In genomic region chr12:41494620-41495019, GRCm38 (mm10) we compare ENCODE assay signal across 10 mouse cellular contexts. TPM values are rescaled to one million over a fixed set of nuclear protein-coding genes. Genes with fewer than 3 reads are reported as not detected.
DNase-seq lines count a peak whose midpoint lies in the region; ATAC-seq and TF ChIP-seq lines count a peak whose summit lies in the region.
"Had no signal": no experiment of that assay in that cellular context is flagged by ENCODE, and none has a peak within 500 bp of the region (broad histone marks: within the 10 kb centered on the region; RNA-seq: fewer than 3 reads in every experiment).

No protein-coding gene starts in this region.

- TF ChIP-seq POLR2A in lung, adult 2 months (IDR thresholded peaks at IDR 0.05; ENCODE audit: borderline replicate concordance, extremely low read depth, low read depth, low read length), result no peak

- ATAC-seq in activated CD4-positive, CD25-positive, alpha-beta regulatory T cell, adult 4 months, result peak; percentile 63

- intact Hi-C loops in heart, postnatal 25 days (cut with DNase I), result no loop called here
- intact Hi-C loops in heart, postnatal 36 days (cut with DNase I), result no loop called here

- DNase-seq in heart, postnatal 4 days, result peak; percentile 15
- DNase-seq in heart, postnatal 25 days (ENCODE audit: low spot score), result no peak
- DNase-seq in CD4-positive helper T cell, adult 2 months (ENCODE audit: low read depth, low spot score), result peak; percentile 19
- no peak for DNase-seq in lung, adult 2 months
- DNase-seq in ovary, postnatal 36 days (ENCODE audit: low spot score), result no peak
- DNase-seq in cerebellum, postnatal 36 days, result no peak
- DNase-seq in heart, postnatal 36 days, result no peak

- peak; percentile 30; the same call in 1 of the 2 replicates for TF ChIP-seq CTCF in lung, adult 2 months (IDR thresholded peaks at IDR 0.05; ENCODE audit: insufficient read depth, low read length)

- 40% methylated on average over 10 of the region's 10 CpGs for WGBS in lung, adult 2 months

- no peak overlapping the region for H3K4me3 ChIP-seq in lung, adult 2 months (replicated peaks; ENCODE audit: extremely low read depth, low read depth, low read length)
- H3K4me3 ChIP-seq: embryonic facial prominence, embryonic 12.5 days; hindbrain, embryonic 12.5 days had no signal

- H3K4me1 ChIP-seq in lung, adult 2 months (ENCODE audit: control insufficient read depth, insufficient read depth, low read length), result no peaks in the 10 kb centered on the region
- H3K4me1 ChIP-seq: embryonic facial prominence, embryonic 12.5 days; hindbrain, embryonic 12.5 days had no signal

RNA-seq across cellular contexts. Expression of gene Lrrn3, which starts 8.4 kb away (rescaled TPM):
- under 1 TPM; 0.43 to 0.61 TPM for total RNA-seq in heart, postnatal 4 days (2021)
- under 1 TPM; 0.08 to 0.17 TPM for total RNA-seq in heart, postnatal 25 days (2021)
- 1 to 10 TPM; 2.5 to 3.5 TPM for polyA plus RNA-seq in activated CD4-positive, CD25-positive, alpha-beta regulatory T cell, adult 4 months (2017; shearing (Covaris generic))
- 1.2 and 2.7 TPM in 2 replicates for polyA plus RNA-seq in lung, adult 2 months (2012; rRNA removed)
- under 1 TPM; 0.24 to 0.28 TPM for total RNA-seq in heart, postnatal 36 days (2021)

Comparison
In these comparisons a context has a peak if more than half of its experiments do, and no peak if none do; other contexts are left out.
1. DNase-seq: peak in heart, postnatal 4 days (single experiment) and CD4-positive helper T cell, adult 2 months (single experiment); none in heart, postnatal 25 days (single experiment), lung, adult 2 months (single experiment), ovary, postnatal 36 days (single experiment), cerebellum, postnatal 36 days (0 of 2) and heart, postnatal 36 days (0 of 2).